Mouse (Mus musculus) T-helper 1 cell (primary cell): Measurements from ENCODE around the gene Slc16a7.

Source experiments
- in situ Hi-C: fragments of 300-600 bp; cut with MboI, MseI; formaldehyde crosslinking; loops from one replicate; pipeline ENCODE4 v1.15.1; 2025; ENCODE audit warnings: high pct_unique_total_duplicates

Slc16a7 gene

GRCm38 (mm10) chr10:125388876-125389786 lies at the start of gene Slc16a7:
Gene Slc16a7 (minus strand): TSS chr10:125389465.
- in situ Hi-C loops, result no loop called here

- in situ Hi-C loops, result no loop called here
Observed at GRCm38 (mm10) chr10:125418795-125419194, 29.5 kb upstream of the Slc16a7 start.

- in situ Hi-C loops, result no loop called here
Observed at GRCm38 (mm10) chr10:125399796-125400195, 10.5 kb upstream of the Slc16a7 start.

- in situ Hi-C loops, result no loop called here
Observed at GRCm38 (mm10) chr10:125390011-125390410, 746 bp upstream of the Slc16a7 start.

- in situ Hi-C loops, result no loop called here
Observed at GRCm38 (mm10) chr10:125388481-125388875, 787 bp downstream of the Slc16a7 start.

- in situ Hi-C loops, result no loop called here
Observed at GRCm38 (mm10) chr10:125387782-125388415, 1.4 kb downstream of the Slc16a7 start.

- in situ Hi-C loops, result no loop called here
Observed at GRCm38 (mm10) chr10:125375526-125375925, 13.7 kb downstream of the Slc16a7 start.

GRCm38 (mm10) chr10:125372666-125373065 lies 16.6 kb downstream of the Slc16a7 start:
- in situ Hi-C loops, result no loop called here

GRCm38 (mm10) chr10:125371451-125371850 lies 17.8 kb downstream of the Slc16a7 start:
- in situ Hi-C loops, result no loop called here

- in situ Hi-C loops, result no loop called here
Observed at GRCm38 (mm10) chr10:125370037-125370610, 19.1 kb downstream of the Slc16a7 start.

GRCm38 (mm10) chr10:125358479-125358878 lies 30.8 kb downstream of the Slc16a7 start:
- in situ Hi-C loops, result no loop called here

- in situ Hi-C loops, result no loop called here
Observed at GRCm38 (mm10) chr10:125352805-125353204, 36.5 kb downstream of the Slc16a7 start.

- in situ Hi-C loops, result no loop called here
Observed at GRCm38 (mm10) chr10:125348171-125348570, 41.1 kb downstream of the Slc16a7 start.

GRCm38 (mm10) chr10:125347149-125347548 lies 42.1 kb downstream of the Slc16a7 start:
- in situ Hi-C loops, result no loop called here

GRCm38 (mm10) chr10:125346364-125346763 lies 42.9 kb downstream of the Slc16a7 start:
- in situ Hi-C loops, result no loop called here

GRCm38 (mm10) chr10:125345583-125345982 lies 43.7 kb downstream of the Slc16a7 start:
- in situ Hi-C loops, result no loop called here

- in situ Hi-C loops, result no loop called here
Observed at GRCm38 (mm10) chr10:125342204-125342603, 47.1 kb downstream of the Slc16a7 start.

- in situ Hi-C loops, result no loop called here
Observed at GRCm38 (mm10) chr10:125333799-125334198, 55.5 kb downstream of the Slc16a7 start.

GRCm38 (mm10) chr10:125331334-125331733 lies 57.9 kb downstream of the Slc16a7 start:
- in situ Hi-C loops, result no loop called here

GRCm38 (mm10) chr10:125328331-125329063 lies 60.8 kb downstream of the Slc16a7 start:
- in situ Hi-C loops, result no loop called here

- in situ Hi-C loops, result no loop called here
Observed at GRCm38 (mm10) chr10:125324871-125325565, 64.2 kb downstream of the Slc16a7 start.
